Mouse (Mus musculus) stomach, postnatal 0 days (tissue): ENCODE measurements at regions not wholly inside any gene's neighbourhood (a gene's known extent, or its start where the extent isn't known, plus 50 kb on each side); places are given as distances from the start of the nearest gene placed in this dataset.

Source experiments
- CTCF ChIP-seq: IDR thresholded peaks from 2 replicates; pipeline ENCODE4 v1.5.1; 2016; ENCODE audit warnings: antibody characterized with exemption, low read depth, mild to moderate bottlenecking, moderate library complexity
- EP300 ChIP-seq: optimal IDR thresholded peaks from 2 replicates; pipeline ENCODE3; 2016; ENCODE audit warnings: antibody characterized with exemption

DNA sequence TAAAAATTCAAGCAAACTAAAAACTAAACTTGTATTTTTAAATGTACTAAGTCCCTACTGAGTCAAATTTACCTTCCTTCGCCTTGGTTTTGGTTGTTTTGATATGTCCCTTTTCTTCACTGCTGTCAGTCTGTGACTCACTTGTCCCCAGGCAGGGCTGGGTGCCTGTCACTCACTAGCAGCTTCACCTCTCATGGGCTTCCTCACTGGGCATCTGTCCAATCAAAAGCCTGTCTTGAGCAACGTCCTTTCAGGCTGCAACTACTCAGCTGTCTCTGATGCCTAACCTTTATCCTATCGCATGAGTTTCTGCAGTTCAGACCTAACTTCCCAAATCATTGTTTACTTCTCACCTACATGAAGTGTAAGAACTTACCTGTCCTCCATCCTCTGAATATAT lies 61.2 kb upstream of the Ptchd3 start:
- no peak for TF ChIP-seq CTCF
- TF ChIP-seq EP300: no peak
